8 mouse cellular contexts compared by ENCODE assay signal in genomic region chr9:107355870-107356765, GRCm38 (mm10). TPM values are rescaled to one million over a fixed set of nuclear protein-coding genes. Genes with fewer than 3 reads are reported as not detected.
DNase-seq lines count a peak whose midpoint lies in the region.

No protein-coding gene starts in this region.

- DNase-seq in left cerebral cortex, adult 18-20 months (ENCODE audit: low spot score in 2 of 2) = peak; percentile 65 to 68
- no peak for DNase-seq in left cerebral cortex, adult 8-10 months (ENCODE audit: low spot score in 2 of 2)
- DNase-seq in MN1 (ENCODE audit: low spot score) = peak; percentile 76
- peak; percentile 83 for DNase-seq in cerebellum, adult 8-10 months
- peak; percentile 44 to 52 for DNase-seq in gastrocnemius, adult 8-10 months (ENCODE audit: low spot score in 2 of 2)
- peak; percentile 67 to 87 for DNase-seq in kidney, postnatal 36 days
- peak; percentile 50 for DNase-seq in lung, postnatal 25 days (ENCODE audit: low spot score)
- DNase-seq in spleen, postnatal 10 days (ENCODE audit: low spot score in 2 of 2) = peak; percentile 44 to 76

RNA-seq across cellular contexts. Expression of gene 6430571L13Rik, which starts 15.7 kb away (rescaled TPM):
- 1 to 10 TPM; 4.1 to 4.2 TPM for total RNA-seq in left cerebral cortex, adult 18-20 months (2021)
- 1 to 10 TPM; 5.6 to 7.1 (median 6.2) TPM for total RNA-seq in left cerebral cortex, adult 8-10 months (2022)
- total RNA-seq in gastrocnemius, adult 8-10 months (2022) = 10 to 100 TPM; 29.0 to 53.2 (median 38.4) TPM

RNA-seq across cellular contexts. Expression of gene Hemk1, which starts 18.0 kb away (rescaled TPM):
- 10 to 100 TPM; 14.7 to 16.8 TPM for total RNA-seq in left cerebral cortex, adult 18-20 months (2021)
- 10 to 100 TPM; 14.9 to 20.6 (median 18.7) TPM for total RNA-seq in left cerebral cortex, adult 8-10 months (2022)
- total RNA-seq in gastrocnemius, adult 8-10 months (2022) = 10 to 100 TPM in 3 of 4 experiments, 1 to 10 TPM in 1; 9.6 to 16.3 (median 11.7) TPM

RNA-seq across cellular contexts. Expression of gene Cacna2d2, which starts 43.3 kb away (rescaled TPM):
- 10 to 100 TPM; 24.3 to 29.7 TPM for total RNA-seq in left cerebral cortex, adult 18-20 months (2021)
- 10 to 100 TPM; 37.3 to 49.0 (median 44.8) TPM for total RNA-seq in left cerebral cortex, adult 8-10 months (2022)
- under 1 TPM; 0.15 to 0.65 (median 0.41) TPM for total RNA-seq in gastrocnemius, adult 8-10 months (2022)

Comparison
In these comparisons a context has a peak if more than half of its experiments do, and no peak if none do; other contexts are left out.
1. DNase-seq: peak in left cerebral cortex, adult 18-20 months (2 of 2), MN1 (single experiment), cerebellum, adult 8-10 months (single experiment), gastrocnemius, adult 8-10 months (2 of 2), kidney, postnatal 36 days (2 of 2), lung, postnatal 25 days (single experiment) and spleen, postnatal 10 days (2 of 2); none in left cerebral cortex, adult 8-10 months (0 of 2).
2. RNA of gene Cacna2d2, which starts 43.3 kb away (total RNA-seq): 37.3 to 49.0 TPM in left cerebral cortex, adult 8-10 months and 24.3 to 29.7 TPM in left cerebral cortex, adult 18-20 months; 0.15 to 0.65 TPM in gastrocnemius, adult 8-10 months; every median in the first group is over 10 times any median in the second.